Mouse (Mus musculus) kidney, adult 2 months (tissue): ENCODE data around the gene Lmf1. TPM values are rescaled to one million over a fixed set of nuclear protein-coding genes. Genes with fewer than 3 reads are reported as not detected.

ENCODE experiments used
- DNase-seq: peaks from one replicate; pipeline ENCODE4 v3.0.0; 2021
- H3K27ac ChIP-seq: fragments of 200-500 bp; 2 replicates; pipeline ENCODE4 v1.5.1; 2012; ENCODE audit warnings: low read depth, low read length, control low read depth, inconsistent platforms; ENCODE audit not compliant: insufficient read depth
- H3K27me3 ChIP-seq: fragments of 200-500 bp; replicated peaks from 2 replicates; pipeline ENCODE4 v1.6.1; 2012; ENCODE audit warnings: mild to moderate bottlenecking, moderate library complexity, low read length, inconsistent platforms; ENCODE audit not compliant: control insufficient read depth, insufficient read depth
- H3K36me3 ChIP-seq: fragments of 200-500 bp; 2 replicates; pipeline ENCODE4 v1.6.1; 2012; ENCODE audit warnings: mild to moderate bottlenecking, moderate library complexity, low read length, inconsistent platforms; ENCODE audit not compliant: control insufficient read depth, insufficient read depth
- H3K4me1 ChIP-seq: fragments of 200-500 bp; 2 replicates; pipeline ENCODE4 v1.6.1; 2011; ENCODE audit warnings: low read length; ENCODE audit not compliant: control insufficient read depth, insufficient read depth
- H3K4me3 ChIP-seq: fragments of 200-500 bp; 2 replicates; pipeline ENCODE4 v1.5.1; 2011; ENCODE audit warnings: mild to moderate bottlenecking, low read depth, low read length, control low read depth; ENCODE audit not compliant: insufficient read depth
- CTCF ChIP-seq: fragments of 200-500 bp; conservative IDR thresholded peaks from 2 replicates; pipeline ENCODE4 v1.5.1; 2011; ENCODE audit warnings: low read depth, mild to moderate bottlenecking, control low read depth, low read length, moderate library complexity, mixed read lengths; ENCODE audit not compliant: insufficient read depth, insufficient read length
- POLR2A ChIP-seq: fragments of 200-500 bp; IDR thresholded peaks from one replicate; pipeline ENCODE4 v1.6.1; 2011; ENCODE audit warnings: low read depth, low read length, control low read depth
- WGBS: fragments of 180-500 bp; shearing (Covaris S2); methylation state at CpG from one replicate; pipeline ENCODE4 v1.1.7; 2018; 5-methylcytosine and 5-hydroxymethylcytosine counted together
- polyA plus RNA-seq: library from polyadenylated mRNA; depleted of rRNA; stranded (reverse); fragments of >200 nt; gene quantifications from 2 replicates; pipeline ENCODE4 v1.2.3, GENCODE M21; 2012; rRNA removed

The Lmf1 gene
- polyA plus RNA-seq: 31.6 and 35.4 TPM in 2 replicates

DNA sequence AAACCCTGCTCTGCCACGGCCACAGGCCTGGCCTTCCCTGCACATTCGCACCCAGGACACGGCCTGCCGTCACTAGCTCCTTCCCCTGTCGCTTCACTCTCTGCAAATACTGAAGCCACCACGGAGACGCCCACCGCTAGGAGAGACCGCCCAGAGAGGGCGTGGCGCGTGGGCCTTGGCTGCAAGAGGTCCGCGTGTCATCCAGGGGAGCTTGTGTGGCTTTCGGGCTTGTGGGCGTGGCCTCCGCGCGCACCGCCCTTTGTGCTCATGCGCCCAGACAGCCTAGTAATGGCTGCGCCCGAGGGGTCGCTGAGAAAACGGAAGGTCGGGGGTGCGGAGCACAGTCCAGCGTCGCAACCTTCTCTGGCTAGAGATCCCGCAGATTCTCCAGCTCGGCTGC, at the start of gene Lmf1:
Lmf1 (plus strand) TSS at position 166 of the 400 bp plus-strand sequence.
- H3K27me3 ChIP-seq: no peaks in the 10 kb centered on the region
- peak; percentile 30; the same call in 1 of the 2 replicates for TF ChIP-seq CTCF
- peak; percentile 36 for TF ChIP-seq POLR2A
- no peak within 1 kb of the TSS; the same call in 1 of the 2 replicates for H3K27ac ChIP-seq
- peak within 1 kb of the TSS; percentile 75 for H3K4me3 ChIP-seq
- H3K36me3 ChIP-seq: no peaks in the 10 kb centered on the region
- WGBS: under 1% methylated on average over 31 of the region's 31 CpGs
- peak; percentile 98 for DNase-seq
- no peaks in the 10 kb centered on the region for H3K4me1 ChIP-seq

DNA sequence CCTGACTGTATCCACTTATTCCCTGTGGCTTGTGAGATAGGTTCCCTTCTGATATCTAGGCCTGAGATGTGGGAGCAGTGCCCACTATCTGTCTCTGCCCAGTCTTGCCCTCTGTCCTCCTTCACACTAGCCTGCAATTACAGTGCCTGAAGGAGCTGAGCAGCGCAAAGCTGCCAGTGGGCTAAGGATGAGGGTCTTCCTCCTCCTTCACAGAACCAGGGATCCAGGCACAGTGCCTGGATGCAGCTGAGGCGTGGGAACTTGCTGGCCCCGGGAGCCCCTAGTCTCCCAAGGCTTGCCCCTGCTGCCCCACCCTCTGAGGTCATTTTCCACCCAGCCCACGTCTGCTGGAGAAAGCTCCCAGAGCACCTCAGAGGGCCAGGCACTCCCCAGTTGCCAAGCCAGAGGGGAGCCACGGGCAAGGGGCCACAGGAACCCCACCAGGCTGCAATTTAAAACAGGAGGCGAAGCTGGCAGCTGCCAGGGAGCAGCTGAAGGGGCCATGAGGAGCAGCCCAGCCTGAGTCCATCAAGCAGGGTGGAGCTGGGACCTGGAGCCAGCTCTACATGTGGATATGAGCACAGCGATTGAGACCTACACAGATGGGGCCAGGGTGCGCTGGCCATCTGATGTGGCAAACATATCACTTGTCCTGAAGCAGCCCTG, 48.4 kb upstream of the Lmf1 start:
- DNase-seq: no peak
- TF ChIP-seq CTCF (no peak), POLR2A (no peak)
- Histone ChIP-seq H3K27me3 (no peaks in the 10 kb centered on the region), H3K27ac (no peak overlapping the region), H3K4me1 (no peaks in the 10 kb centered on the region), H3K36me3 (no peaks in the 10 kb centered on the region), H3K4me3 (no peak overlapping the region)
- WGBS: 64% methylated on average over 8 of the region's 8 CpGs

GRCm38 (mm10) chr17:25538945-25539875, 39.7 kb upstream of the Lmf1 start:
- Histone ChIP-seq H3K4me3 (no peak overlapping the region), H3K36me3 (no peaks in the 10 kb centered on the region), H3K27me3 (no peaks in the 10 kb centered on the region), H3K27ac (no peak overlapping the region), H3K4me1 (no peaks in the 10 kb centered on the region)
- WGBS: 21% methylated on average over 27 of the region's 27 CpGs
- peak; percentile 18 for DNase-seq
- TF ChIP-seq POLR2A (no peak), CTCF (no peak)

DNA sequence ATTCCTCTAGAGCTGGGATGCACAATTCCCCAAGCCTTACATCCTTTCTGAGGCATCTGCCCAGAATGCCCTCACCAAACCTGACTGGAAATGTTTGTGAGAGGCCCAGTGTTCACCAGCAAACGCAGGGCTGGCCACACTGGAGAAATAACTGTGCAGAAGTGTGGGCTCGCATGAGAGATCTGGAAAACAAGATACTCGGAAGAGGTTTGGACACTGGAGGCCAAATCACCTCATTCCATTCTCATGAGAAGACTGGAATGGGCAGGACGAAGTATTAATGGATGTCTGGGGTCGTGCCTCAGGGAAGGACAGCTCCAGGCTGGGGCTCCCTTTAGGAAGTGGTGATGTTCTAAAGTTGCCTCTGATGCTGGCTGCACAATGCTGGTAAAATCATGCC, 38.2 kb upstream of the Lmf1 start:
- no peaks in the 10 kb centered on the region for H3K4me1 ChIP-seq
- no peak overlapping the region for H3K27ac ChIP-seq
- DNase-seq: no peak
- H3K4me3 ChIP-seq: no peak overlapping the region
- H3K27me3 ChIP-seq: no peaks in the 10 kb centered on the region
- no peaks in the 10 kb centered on the region for H3K36me3 ChIP-seq
- WGBS: 70% methylated on average over 5 of the region's 5 CpGs
- TF ChIP-seq POLR2A (no peak), CTCF (no peak)

DNA sequence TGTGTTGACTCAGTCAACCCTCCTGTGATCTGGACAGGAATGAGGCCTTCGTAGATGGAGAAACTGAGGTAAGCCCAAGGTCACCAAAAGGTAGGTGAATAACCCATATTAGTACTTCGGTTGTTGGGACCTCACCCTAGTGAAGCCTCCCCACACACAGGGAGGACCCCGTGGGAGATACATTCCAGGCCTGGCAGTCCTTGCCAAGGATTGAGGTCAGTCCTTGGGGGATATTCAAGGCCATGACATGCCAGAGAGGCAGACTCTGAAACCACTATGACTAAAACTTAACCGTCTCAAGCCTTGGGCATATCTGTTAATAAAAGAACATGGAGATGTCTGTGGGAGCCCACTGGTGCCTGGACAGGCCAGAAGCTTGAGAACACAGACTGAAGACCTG, 37.1 kb upstream of the Lmf1 start:
- H3K27me3 ChIP-seq: no peaks in the 10 kb centered on the region
- 68% methylated on average over 4 of the region's 4 CpGs for WGBS
- no peak for TF ChIP-seq CTCF
- TF ChIP-seq POLR2A: no peak

GRCm38 (mm10) chr17:25547026-25547425, 31.9 kb upstream of the Lmf1 start:
- TF ChIP-seq CTCF (no peak), POLR2A (no peak)
- H3K4me3 ChIP-seq: no peak overlapping the region
- H3K36me3 ChIP-seq: no peaks in the 10 kb centered on the region
- H3K27me3 ChIP-seq: no peaks in the 10 kb centered on the region
- no peak for DNase-seq
- WGBS: 30% methylated on average over 3 of the region's 3 CpGs
- H3K4me1 ChIP-seq: no peaks in the 10 kb centered on the region
- H3K27ac ChIP-seq: no peak overlapping the region

More for the DNA sequence above, 37.1 kb upstream of the Lmf1 start:
- Histone ChIP-seq H3K27ac (no peak overlapping the region), H3K4me3 (no peak overlapping the region), H3K36me3 (no peaks in the 10 kb centered on the region), H3K4me1 (no peaks in the 10 kb centered on the region)
- DNase-seq: no peak

DNA sequence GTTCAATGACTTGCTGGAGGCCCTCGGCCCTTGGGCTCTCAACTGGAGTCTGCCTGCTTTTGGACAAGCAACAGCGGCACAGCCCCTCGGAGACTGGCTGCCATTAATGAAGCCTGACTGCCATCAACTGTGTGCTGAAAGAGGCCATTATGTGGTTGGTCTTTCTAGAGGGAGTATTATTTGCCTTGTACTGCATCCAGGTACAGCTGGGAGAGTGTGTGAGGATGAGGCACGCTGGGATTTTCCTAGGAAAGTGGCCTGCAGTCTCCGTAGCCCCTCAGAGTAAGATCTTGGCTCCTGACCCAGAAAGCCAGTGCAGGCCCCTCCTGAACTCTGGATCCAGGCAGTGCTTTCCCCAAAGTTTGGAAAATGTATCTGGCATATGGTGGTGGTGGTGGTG, 28.9 kb upstream of the Lmf1 start:
- H3K4me3 ChIP-seq: no peak overlapping the region
- TF ChIP-seq CTCF: no peak
- no peak for TF ChIP-seq POLR2A
- 82% methylated on average over 5 of the region's 5 CpGs for WGBS
- no peak for DNase-seq
- H3K27me3 ChIP-seq: no peaks in the 10 kb centered on the region
- no peaks in the 10 kb centered on the region for H3K4me1 ChIP-seq
- H3K36me3 ChIP-seq: no peaks in the 10 kb centered on the region
- no peak overlapping the region for H3K27ac ChIP-seq
